Mouse (Mus musculus) heart, embryonic 16.5 days (tissue): ENCODE results near the gene Arl14. TPM values are rescaled to one million over a fixed set of nuclear protein-coding genes. Genes with fewer than 3 reads are reported as not detected.
"Not testable (repeated sequence)": the region's sequence is repeated elsewhere in the genome, so short reads cannot be mapped to it uniquely, and the experiment has no call there.

Experiments
- ATAC-seq: fragments of 200-750 bp; cut with Nextera tagmentation; replicated peaks from 2 replicates; pipeline ENCODE4 v1.8.0; 2017; ENCODE audit warnings: moderate number of reproducible peaks; ENCODE audit not compliant: insufficient read depth, low FRiP score; ENCODE audit errors: extremely low read depth
- H3K27ac ChIP-seq: fragments of 300-500 bp; sonication (generic); 2 replicates; pipeline ENCODE4 v1.5.1; 2014; ENCODE audit warnings: mild to moderate bottlenecking, low read length, control low read depth, moderate library complexity
- H3K27me3 ChIP-seq: fragments of 300-500 bp; sonication (generic); 2 replicates; pipeline ENCODE4 v1.6.1; 2014; ENCODE audit warnings: low read length, mixed read lengths; ENCODE audit not compliant: control insufficient read depth, insufficient read depth
- H3K36me3 ChIP-seq: fragments of 300-500 bp; sonication (generic); 2 replicates; pipeline ENCODE4 v1.6.1; 2014; ENCODE audit not compliant: control insufficient read depth, insufficient read depth
- H3K4me1 ChIP-seq: fragments of 300-500 bp; sonication (generic); 2 replicates; pipeline ENCODE4 v1.6.1; 2014; ENCODE audit warnings: low read length, mixed read lengths; ENCODE audit not compliant: control insufficient read depth, insufficient read depth
- H3K4me2 ChIP-seq: fragments of 300-500 bp; sonication (generic); 2 replicates; pipeline ENCODE4 v1.6.1; 2014; ENCODE audit warnings: low read depth, mild to moderate bottlenecking, control low read depth, low read length
- H3K4me3 ChIP-seq: fragments of 300-500 bp; sonication (generic); 2 replicates; pipeline ENCODE4 v1.5.1; 2014; ENCODE audit warnings: mild to moderate bottlenecking, control low read depth, low read length
- H3K9ac ChIP-seq: fragments of 300-500 bp; sonication (generic); 2 replicates; pipeline ENCODE4 v1.6.1; 2014; ENCODE audit warnings: low read length, control low read depth
- H3K9me3 ChIP-seq: fragments of 300-500 bp; sonication (generic); replicated peaks from 2 replicates; pipeline ENCODE4 v1.6.1; 2016; ENCODE audit warnings: low read length; ENCODE audit not compliant: control insufficient read depth
- WGBS: fragments of 180-500 bp; shearing (Covaris S2); extraction: QIAGEN DNeasy Blood & Tissue Kit; methylation state at CpG from one replicate; pipeline ENCODE4 v1.1.7; 2014; 5-methylcytosine and 5-hydroxymethylcytosine counted together
- polyA plus RNA-seq: library from polyadenylated mRNA; unstranded; fragments of >200 nt; fragmentation: Nextera tagmentation; extraction: Ambion mirVana; gene quantifications from 2 replicates; pipeline ENCODE4 v1.2.1, GENCODE M21; 2015

Arl14 gene
- polyA plus RNA-seq, 1 experiment from 2014 or later: not detected

- no peaks in the 10 kb centered on the region for H3K9me3 ChIP-seq
- H3K4me3 ChIP-seq: no peak overlapping the region
- WGBS: 38% methylated on average over 1 of the region's 1 CpGs
- no peaks in the 10 kb centered on the region for H3K36me3 ChIP-seq
- H3K27ac ChIP-seq: no peak overlapping the region
- no peak overlapping the region for H3K4me2 ChIP-seq
- no peak overlapping the region for H3K9ac ChIP-seq
- H3K27me3 ChIP-seq: no peaks in the 10 kb centered on the region
- H3K4me1 ChIP-seq: no peaks in the 10 kb centered on the region
- ATAC-seq: no peak
Measured at GRCm38 (mm10) chr3:69241020-69241419, 18.8 kb downstream of the Arl14 start.

GRCm38 (mm10) chr3:69253096-69253866 lies 31.1 kb downstream of the Arl14 start:
- ATAC-seq: no peak
- no peaks in the 10 kb centered on the region for H3K27me3 ChIP-seq
- 83% methylated on average over 17 of the region's 17 CpGs for WGBS
- no peaks in the 10 kb centered on the region for H3K36me3 ChIP-seq
- no peak overlapping the region for H3K27ac ChIP-seq
- H3K9ac ChIP-seq: no peak overlapping the region
- H3K4me2 ChIP-seq: no peak overlapping the region
- no peak overlapping the region for H3K4me3 ChIP-seq
- no peaks in the 10 kb centered on the region for H3K9me3 ChIP-seq
- H3K4me1 ChIP-seq: no peaks in the 10 kb centered on the region

GRCm38 (mm10) chr3:69254676-69255075 lies 32.5 kb downstream of the Arl14 start:
- Histone ChIP-seq H3K27me3 (no peaks in the 10 kb centered on the region), H3K4me2 (no peak overlapping the region), H3K4me1 (no peaks in the 10 kb centered on the region), H3K9me3 (no peaks in the 10 kb centered on the region), H3K27ac (no peak overlapping the region), H3K4me3 (no peak overlapping the region), H3K9ac (no peak overlapping the region), H3K36me3 (no peaks in the 10 kb centered on the region)
- 71% methylated on average over 7 of the region's 7 CpGs for WGBS
- ATAC-seq: no peak

GRCm38 (mm10) chr3:69257049-69257699 lies 35.0 kb downstream of the Arl14 start:
- 4% methylated on average over 2 of the region's 2 CpGs for WGBS
- Histone ChIP-seq H3K9ac (no peak overlapping the region), H3K27ac (no peak overlapping the region), H3K4me1 (0 out of 2 replicates have a peak, but pooled peaks cover 2% of the 10 kb centered on the region), H3K4me3 (no peak overlapping the region), H3K9me3 (no peaks in the 10 kb centered on the region), H3K36me3 (no peaks in the 10 kb centered on the region), H3K4me2 (no peak overlapping the region), H3K27me3 (no peaks in the 10 kb centered on the region)
- no peak for ATAC-seq

- Histone ChIP-seq H3K9ac (no peak overlapping the region), H3K4me3 (no peak overlapping the region), H3K4me2 (no peak overlapping the region), H3K27ac (no peak overlapping the region), H3K4me1 (peaks cover 9% of the 10 kb centered on the region), H3K36me3 (no peaks in the 10 kb centered on the region), H3K27me3 (no peaks in the 10 kb centered on the region), H3K9me3 (no peaks in the 10 kb centered on the region)
- ATAC-seq: 0 out of 2 replicates have a peak, but pooled peaks have one; percentile 23
- 27% methylated on average over 7 of the region's 7 CpGs for WGBS
Measured at GRCm38 (mm10) chr3:69263010-69263643, 40.9 kb downstream of the Arl14 start.

GRCm38 (mm10) chr3:69264299-69264698 lies 42.1 kb downstream of the Arl14 start:
- H3K9me3 ChIP-seq, H3K4me2 ChIP-seq, H3K4me3 ChIP-seq, H3K4me1 ChIP-seq, H3K27ac ChIP-seq, H3K36me3 ChIP-seq, H3K27me3 ChIP-seq, ATAC-seq, H3K9ac ChIP-seq: not testable (repeated sequence)
- WGBS: 67% methylated on average over 2 of the region's 2 CpGs

- no peaks in the 10 kb centered on the region for H3K36me3 ChIP-seq
- H3K9me3 ChIP-seq: no peaks in the 10 kb centered on the region
- H3K27ac ChIP-seq: 0 out of 2 replicates have a peak overlapping the region, but pooled peaks have one; percentile 48
- H3K4me2 ChIP-seq: no peak overlapping the region
- H3K27me3 ChIP-seq: no peaks in the 10 kb centered on the region
- ATAC-seq: peak; percentile 88
- no peak overlapping the region for H3K4me3 ChIP-seq
- peaks cover 14% of the 10 kb centered on the region for H3K4me1 ChIP-seq
- WGBS: 28% methylated on average over 7 of the region's 7 CpGs
- H3K9ac ChIP-seq: no peak overlapping the region
Measured at GRCm38 (mm10) chr3:69271812-69272211, 49.6 kb downstream of the Arl14 start.
